In genomic region chr1:172201967-172202880, GRCm38 (mm10) we compare ENCODE assay signal across 9 mouse cellular contexts. TPM values are rescaled to one million over a fixed set of nuclear protein-coding genes. Genes with fewer than 3 reads are reported as not detected.
A peak's percentile ranks its signal among the peaks of the same experiment; 100 is the strongest.
DNase-seq lines count a peak whose midpoint lies in the region.
"Had no signal": no experiment of that assay in that cellular context is flagged by ENCODE, and none has a peak within 500 bp of the region (broad histone marks: within the 10 kb centered on the region; RNA-seq: fewer than 3 reads in every experiment).

No protein-coding gene starts in this region.

- H3K36me3 ChIP-seq in hindbrain, embryonic 10.5 days, result peaks cover 50% of the 10 kb centered on the region

- DNase-seq in adrenal gland, adult 2 months, result peak; percentile 49
- DNase-seq in adrenal gland, postnatal 4 days (ENCODE audit: low spot score in 2 of 2), result no peak
- DNase-seq in testis, postnatal 10 days (ENCODE audit: low spot score), result peak; percentile 44
- DNase-seq in testis, postnatal 14 days (ENCODE audit: low spot score), result no peak
- peak; percentile 73 for DNase-seq in hindbrain, embryonic 10.5 days (ENCODE audit: low spot score)
- DNase-seq in neural tube, embryonic 10.5 days (ENCODE audit: extremely low spot score, low spot score), result peak; percentile 52
- DNase-seq in yolk sac, embryonic 10.5 days (ENCODE audit: low spot score), result no peak
- DNase-seq in gastrocnemius, adult 18-20 months (ENCODE audit: low spot score), result no peak

- no peaks in the 10 kb centered on the region for H3K27me3 ChIP-seq in hindbrain, embryonic 10.5 days (ENCODE audit: insufficient read depth, poor library complexity, severe bottlenecking)

- peak overlapping the region; percentile 69 for H3K4me3 ChIP-seq in hindbrain, embryonic 10.5 days
- H3K4me3 ChIP-seq: liver, embryonic 15.5 days had no signal

- 8% methylated on average over 14 of the region's 14 CpGs for WGBS in hindbrain, embryonic 10.5 days

- H3K27ac ChIP-seq in hindbrain, embryonic 10.5 days, result peak overlapping the region; percentile 94
- H3K27ac ChIP-seq: liver, embryonic 15.5 days had no signal

- no peaks in the 10 kb centered on the region for H3K9me3 ChIP-seq in hindbrain, embryonic 10.5 days
- H3K9me3 ChIP-seq: liver, embryonic 15.5 days had no signal

- peaks cover 74% of the 10 kb centered on the region for H3K4me1 ChIP-seq in hindbrain, embryonic 10.5 days (replicated peaks)

RNA-seq across cellular contexts. Expression of gene Pea15a, which starts 4.4 kb away (rescaled TPM):
- total RNA-seq in adrenal gland, adult 2 months (2021), result 10 to 100 TPM; 68.0 to 71.3 TPM
- polyA plus RNA-seq in adrenal gland, adult 2 months (2012; rRNA removed), result 22.1 and 24.5 TPM in 2 replicates
- 10 to 100 TPM; 92.5 to 94.7 TPM for total RNA-seq in adrenal gland, postnatal 4 days (2021)
- 295 and 370 TPM in 2 replicates for polyA plus RNA-seq in hindbrain, embryonic 10.5 days (2016; fragmentation: Nextera tagmentation; extraction: Ambion mirVana)
- total RNA-seq in gastrocnemius, adult 18-20 months (2021), result 10 to 100 TPM; 20.2 to 33.2 TPM

RNA-seq across cellular contexts. Expression of gene Casq1, which starts 17.4 kb away (rescaled TPM):
- under 1 TPM; 0.31 to 0.46 TPM for total RNA-seq in adrenal gland, adult 2 months (2021)
- polyA plus RNA-seq in adrenal gland, adult 2 months (2012; rRNA removed), result 0.13 and 0.24 TPM in 2 replicates
- 10 to 100 TPM; 15.7 to 51.9 TPM for total RNA-seq in adrenal gland, postnatal 4 days (2021)
- polyA plus RNA-seq in hindbrain, embryonic 10.5 days (2016; fragmentation: Nextera tagmentation; extraction: Ambion mirVana), result 1.3 and 2.0 TPM in 2 replicates
- 1,000 to 10,000 TPM; 2,670 to 3,214 TPM for total RNA-seq in gastrocnemius, adult 18-20 months (2021)

RNA-seq across cellular contexts. Expression of gene Dcaf8, which starts 54.3 kb away (rescaled TPM):
- total RNA-seq in adrenal gland, adult 2 months (2021), result 100 to 1,000 TPM; 110 to 120 TPM
- polyA plus RNA-seq in adrenal gland, adult 2 months (2012; rRNA removed), result 61.1 and 64.8 TPM in 2 replicates
- 100 to 1,000 TPM; 177 to 181 TPM for total RNA-seq in adrenal gland, postnatal 4 days (2021)
- 120 and 125 TPM in 2 replicates for polyA plus RNA-seq in hindbrain, embryonic 10.5 days (2016; fragmentation: Nextera tagmentation; extraction: Ambion mirVana)
- total RNA-seq in gastrocnemius, adult 18-20 months (2021), result 100 to 1,000 TPM; 192 to 193 TPM

RNA-seq across cellular contexts. Expression of gene Atp1a4, which starts 56.0 kb away (rescaled TPM):
- total RNA-seq in adrenal gland, adult 2 months (2021), result 1 to 10 TPM in 1 of 2 experiments, under 1 TPM in 1; 0.62 to 3.6 TPM
- 0.90 and 0.91 TPM in 2 replicates for polyA plus RNA-seq in adrenal gland, adult 2 months (2012; rRNA removed)
- total RNA-seq in adrenal gland, postnatal 4 days (2021), result under 1 TPM; 0.39 to 0.45 TPM
- polyA plus RNA-seq in hindbrain, embryonic 10.5 days (2016; fragmentation: Nextera tagmentation; extraction: Ambion mirVana), result not detected in 2 replicates
- under 1 TPM; 0.40 to 0.43 TPM for total RNA-seq in gastrocnemius, adult 18-20 months (2021)

RNA-seq across cellular contexts. Expression of gene Igsf8, which starts 59.2 kb away (rescaled TPM):
- 10 to 100 TPM; 32.2 to 38.3 TPM for total RNA-seq in adrenal gland, adult 2 months (2021)
- 109 and 126 TPM in 2 replicates for polyA plus RNA-seq in adrenal gland, adult 2 months (2012; rRNA removed)
- 10 to 100 TPM; 45.3 to 55.6 TPM for total RNA-seq in adrenal gland, postnatal 4 days (2021)
- 63.5 and 142 TPM in 2 replicates for polyA plus RNA-seq in hindbrain, embryonic 10.5 days (2016; fragmentation: Nextera tagmentation; extraction: Ambion mirVana)
- total RNA-seq in gastrocnemius, adult 18-20 months (2021), result 10 to 100 TPM in 1 of 2 experiments, 1 to 10 TPM in 1; 7.6 to 10.6 TPM

Comparison
In these comparisons a context has a peak if more than half of its experiments do, and no peak if none do; other contexts are left out.
1. DNase-seq: peak in adrenal gland, adult 2 months (single experiment), testis, postnatal 10 days (single experiment), hindbrain, embryonic 10.5 days (single experiment) and neural tube, embryonic 10.5 days (single experiment); none in adrenal gland, postnatal 4 days (0 of 2), testis, postnatal 14 days (single experiment), yolk sac, embryonic 10.5 days (single experiment) and gastrocnemius, adult 18-20 months (single experiment).
2. RNA of gene Casq1, which starts 17.4 kb away (total RNA-seq): 2,670 to 3,214 TPM in gastrocnemius, adult 18-20 months; 15.7 to 51.9 TPM in adrenal gland, postnatal 4 days and 0.31 to 0.46 TPM in adrenal gland, adult 2 months; every median in the first group is over 10 times any median in the second.